Mouse (Mus musculus) stomach, postnatal 0 days (tissue): ENCODE measurements around the gene Rps6kb2.

Source experiments
- CTCF ChIP-seq: IDR thresholded peaks from 2 replicates; pipeline ENCODE4 v1.5.1; 2016; ENCODE audit warnings: antibody characterized with exemption, low read depth, mild to moderate bottlenecking, moderate library complexity
- EP300 ChIP-seq: optimal IDR thresholded peaks from 2 replicates; pipeline ENCODE3; 2016; ENCODE audit warnings: antibody characterized with exemption

- TF ChIP-seq CTCF, result no peak
- TF ChIP-seq EP300, result no peak
Observed at GRCm38 (mm10) chr19:4104675-4105194, 58.4 kb downstream of the Rps6kb2 start.
